Mouse (Mus musculus) liver, embryonic 11.5 days (tissue): ENCODE measurements around the gene Plekha1. TPM values are rescaled to one million over a fixed set of nuclear protein-coding genes. Genes with fewer than 3 reads are reported as not detected.

ENCODE experiments used
- ATAC-seq: fragments of 200-750 bp; cut with Nextera tagmentation; replicated peaks from 2 replicates; pipeline ENCODE4 v1.8.0; 2017; ENCODE audit warnings: moderate number of reproducible peaks, mild to moderate bottlenecking, moderate TSS enrichment, moderate library complexity; ENCODE audit not compliant: low FRiP score
- DNase-seq: peaks from one replicate; pipeline ENCODE4 v3.0.0-alpha.2; 2017; ENCODE audit warnings: low spot score
- H3K27ac ChIP-seq: fragments of 300-500 bp; sonication (generic); 2 replicates; pipeline ENCODE4 v1.5.1; 2014; ENCODE audit warnings: mild to moderate bottlenecking, low read depth, low read length, control low read depth
- H3K27me3 ChIP-seq: fragments of 300-500 bp; sonication (generic); replicated peaks from 2 replicates; pipeline ENCODE4 v1.6.1; 2014; ENCODE audit warnings: low read length, mixed read lengths; ENCODE audit not compliant: control insufficient read depth, insufficient read depth
- H3K36me3 ChIP-seq: fragments of 300-500 bp; sonication (generic); 2 replicates; pipeline ENCODE4 v1.6.1; 2014; ENCODE audit warnings: mild to moderate bottlenecking, low read length, moderate library complexity, mixed read lengths; ENCODE audit not compliant: control insufficient read depth, insufficient read depth
- H3K4me1 ChIP-seq: fragments of 300-500 bp; sonication (generic); replicated peaks from 2 replicates; pipeline ENCODE4 v1.6.1; 2014; ENCODE audit warnings: low read length, mixed read lengths; ENCODE audit not compliant: control insufficient read depth, insufficient read depth
- H3K4me2 ChIP-seq: fragments of 300-500 bp; sonication (generic); 2 replicates; pipeline ENCODE4 v1.6.1; 2014; ENCODE audit warnings: mild to moderate bottlenecking, control low read depth, moderate library complexity
- H3K4me3 ChIP-seq: fragments of 300-500 bp; sonication (generic); 2 replicates; pipeline ENCODE4 v1.5.1; 2014; ENCODE audit warnings: low read depth, low read length, control low read depth
- H3K9ac ChIP-seq: fragments of 300-500 bp; sonication (generic); 2 replicates; pipeline ENCODE4 v1.6.1; 2014; ENCODE audit warnings: low read depth, low read length, control low read depth
- H3K9me3 ChIP-seq: fragments of 300-500 bp; sonication (generic); 2 replicates; pipeline ENCODE4 v1.6.1; 2016; ENCODE audit warnings: low read length, inconsistent platforms, mixed read lengths; ENCODE audit not compliant: control insufficient read depth
- WGBS: fragments of 180-500 bp; shearing (Covaris S2); extraction: QIAGEN DNeasy Blood & Tissue Kit; methylation state at CpG from one replicate; pipeline ENCODE4 v1.1.7; 2014; 5-methylcytosine and 5-hydroxymethylcytosine counted together
- polyA plus RNA-seq: library from polyadenylated mRNA; unstranded; fragments of >200 nt; fragmentation: Nextera tagmentation; extraction: Ambion mirVana; gene quantifications from 2 replicates; pipeline ENCODE4 v1.2.1, GENCODE M21; 2014

Gene Plekha1
- polyA plus RNA-seq, 1 experiment from 2014 or later = 20.1 TPM

- 69% methylated on average over 10 of the region's 10 CpGs for WGBS
- no peaks in the 10 kb centered on the region for H3K4me1 ChIP-seq
- H3K9me3 ChIP-seq = no peaks in the 10 kb centered on the region
- no peak overlapping the region for H3K27ac ChIP-seq
- DNase-seq (no peak), ATAC-seq (no peak)
- H3K27me3 ChIP-seq = no peaks in the 10 kb centered on the region; the same call in 1 of the 2 replicates
- no peak overlapping the region for H3K4me3 ChIP-seq
- H3K4me2 ChIP-seq = no peak overlapping the region
- no peaks in the 10 kb centered on the region for H3K36me3 ChIP-seq
- H3K9ac ChIP-seq = no peak overlapping the region
These were observed 37.1 kb upstream of the Plekha1 start for GRCm38 (mm10) chr7:130828475-130828874.

- Histone ChIP-seq H3K9ac (no peak overlapping the region), H3K4me2 (no peak overlapping the region), H3K36me3 (no peaks in the 10 kb centered on the region), H3K4me1 (peaks cover 3% of the 10 kb centered on the region), H3K9me3 (no peaks in the 10 kb centered on the region), H3K27me3 (peaks cover 2% of the 10 kb centered on the region; the same call in 1 of the 2 replicates), H3K4me3 (no peak overlapping the region), H3K27ac (no peak overlapping the region)
- 85% methylated on average over 5 of the region's 5 CpGs for WGBS
- DNase-seq (no peak), ATAC-seq (no peak)
These were observed 34.0 kb upstream of the Plekha1 start for GRCm38 (mm10) chr7:130831586-130831985.

- ATAC-seq (peak; percentile 100), DNase-seq (peak; percentile 100)
- H3K9me3 ChIP-seq = no peaks in the 10 kb centered on the region
- peaks cover 2% of the 10 kb centered on the region; the same call in 1 of the 2 replicates for H3K27me3 ChIP-seq
- WGBS = 28% methylated on average over 20 of the region's 21 CpGs
- H3K36me3 ChIP-seq = no peaks in the 10 kb centered on the region
- no peak overlapping the region for H3K4me3 ChIP-seq
- 0 out of 2 replicates have a peak overlapping the region, but pooled peaks have one; percentile 1 for H3K27ac ChIP-seq
- H3K4me1 ChIP-seq = peaks cover 3% of the 10 kb centered on the region
- no peak overlapping the region for H3K9ac ChIP-seq
- H3K4me2 ChIP-seq = no peak overlapping the region
These were observed 31.3 kb upstream of the Plekha1 start for GRCm38 (mm10) chr7:130834299-130834698.

DNA sequence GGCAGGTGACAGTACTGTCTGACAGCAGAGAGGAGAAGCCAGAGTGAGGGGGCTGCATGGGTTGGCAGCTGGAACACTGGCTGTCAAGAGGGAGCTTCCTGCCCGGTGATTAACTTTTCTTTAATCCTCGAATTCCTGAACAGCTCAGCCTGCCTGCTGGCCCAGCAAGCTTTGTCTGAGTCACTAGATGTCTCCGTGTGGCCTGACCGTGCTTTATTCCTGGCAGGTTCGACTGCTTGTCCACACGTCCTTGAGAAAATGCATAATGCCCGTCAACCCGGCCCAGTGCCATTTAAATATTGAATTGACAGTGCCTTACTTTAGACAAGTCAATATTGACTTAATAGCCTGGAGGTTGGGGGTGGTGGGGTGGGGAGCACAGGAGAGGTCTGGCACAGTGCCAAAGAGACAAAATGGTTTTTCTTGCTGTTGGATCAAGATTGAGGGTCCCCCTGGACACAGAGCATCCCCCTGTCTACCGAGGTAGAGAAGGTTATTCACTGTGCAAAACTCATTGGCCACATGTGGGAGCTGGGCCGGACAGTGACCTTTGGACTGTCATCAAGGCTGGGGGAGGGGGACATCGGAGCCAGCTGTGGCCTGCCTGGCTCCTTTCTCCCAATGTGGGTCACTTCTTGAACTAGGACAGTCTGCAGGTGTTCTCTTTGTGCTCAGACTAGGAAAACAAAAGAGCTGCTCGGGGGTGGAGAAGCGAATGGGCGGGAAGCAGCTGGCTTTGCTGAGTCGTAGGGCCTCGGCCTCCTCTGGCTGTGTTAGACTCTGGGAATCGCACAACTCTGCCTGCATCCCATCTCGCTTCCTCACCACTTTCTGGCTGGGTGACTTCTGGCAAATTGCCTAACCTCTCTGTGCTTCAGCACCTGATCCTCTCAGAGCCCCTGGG lies 30.3 kb upstream of the Plekha1 start:
- peak overlapping the region; percentile 28 for H3K27ac ChIP-seq
- no peaks in the 10 kb centered on the region for H3K36me3 ChIP-seq
- ATAC-seq (no peak), DNase-seq (peak; percentile 62)
- H3K9me3 ChIP-seq = no peaks in the 10 kb centered on the region
- H3K4me2 ChIP-seq = peak overlapping the region; percentile 22
- H3K4me1 ChIP-seq = peaks cover 3% of the 10 kb centered on the region
- peaks cover 2% of the 10 kb centered on the region; the same call in 1 of the 2 replicates for H3K27me3 ChIP-seq
- no peak overlapping the region for H3K4me3 ChIP-seq
- H3K9ac ChIP-seq = no peak overlapping the region
- WGBS = 43% methylated on average over 18 of the region's 18 CpGs

DNA sequence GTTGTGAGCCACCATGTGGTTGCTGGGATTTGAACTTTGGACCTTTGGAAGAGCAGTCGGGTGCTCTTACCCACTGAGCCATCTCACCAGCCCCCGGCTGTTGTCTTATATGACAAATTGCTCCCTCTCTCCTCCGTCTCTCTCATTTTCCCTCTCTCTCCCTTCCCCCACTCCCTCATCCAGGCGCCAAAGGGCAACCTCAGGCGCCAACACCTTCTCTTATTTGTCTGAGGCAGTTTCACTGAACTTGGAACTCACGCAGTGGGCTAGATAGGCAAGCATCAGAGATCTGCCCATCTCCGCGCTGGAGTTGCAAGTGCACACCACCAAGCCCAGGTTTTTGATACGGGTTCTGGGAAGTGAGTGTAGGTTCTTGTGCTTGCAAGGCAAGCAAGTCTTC lies 29.5 kb upstream of the Plekha1 start:
- WGBS = 77% methylated on average over 9 of the region's 9 CpGs
- ATAC-seq (no peak), DNase-seq (no peak)
- H3K4me1 ChIP-seq = peaks cover 3% of the 10 kb centered on the region
- H3K36me3 ChIP-seq = no peaks in the 10 kb centered on the region
- H3K27me3 ChIP-seq = peaks cover 2% of the 10 kb centered on the region; the same call in 1 of the 2 replicates
- no peak overlapping the region for H3K4me3 ChIP-seq
- no peaks in the 10 kb centered on the region for H3K9me3 ChIP-seq
- H3K9ac ChIP-seq = no peak overlapping the region
- H3K4me2 ChIP-seq = no peak overlapping the region
- H3K27ac ChIP-seq = no peak overlapping the region

- 65% methylated on average over 12 of the region's 12 CpGs for WGBS
- DNase-seq = no peak
- Histone ChIP-seq H3K4me2 (no peak overlapping the region), H3K27me3 (peaks cover 2% of the 10 kb centered on the region; the same call in 1 of the 2 replicates), H3K36me3 (no peaks in the 10 kb centered on the region), H3K4me3 (no peak overlapping the region), H3K9ac (no peak overlapping the region), H3K9me3 (no peaks in the 10 kb centered on the region), H3K27ac (no peak overlapping the region), H3K4me1 (peaks cover 3% of the 10 kb centered on the region)
- ATAC-seq = no peak
These were observed 27.5 kb upstream of the Plekha1 start for GRCm38 (mm10) chr7:130837941-130838657.

DNA sequence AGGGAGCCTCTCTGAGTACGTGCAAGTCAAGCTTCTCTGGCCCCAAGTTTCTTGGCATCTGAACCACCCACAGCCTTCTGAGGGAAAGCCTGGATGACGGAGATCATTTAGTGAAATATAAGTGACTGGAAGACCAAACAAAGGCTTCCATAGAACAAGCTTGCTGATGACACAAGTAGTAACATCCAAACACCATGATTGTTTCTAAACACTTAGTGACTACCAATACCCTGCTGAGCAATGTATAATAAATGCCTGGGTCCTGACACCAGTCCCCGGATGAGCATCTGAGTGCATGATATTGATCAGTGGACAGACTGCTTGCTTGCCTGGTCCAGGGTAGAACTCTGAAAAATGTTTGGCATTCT lies 26.9 kb upstream of the Plekha1 start:
- ATAC-seq = no peak
- H3K36me3 ChIP-seq = no peaks in the 10 kb centered on the region
- no peak overlapping the region for H3K27ac ChIP-seq
- H3K9ac ChIP-seq = no peak overlapping the region
- H3K4me2 ChIP-seq = no peak overlapping the region
- H3K9me3 ChIP-seq = no peaks in the 10 kb centered on the region
- H3K27me3 ChIP-seq = peaks cover 2% of the 10 kb centered on the region; the same call in 1 of the 2 replicates
- H3K4me3 ChIP-seq = no peak overlapping the region
- no peak for DNase-seq
- H3K4me1 ChIP-seq = peaks cover 3% of the 10 kb centered on the region
- WGBS = 81% methylated on average over 3 of the region's 3 CpGs

- Histone ChIP-seq H3K27me3 (no peaks in the 10 kb centered on the region), H3K9ac (no peak overlapping the region), H3K36me3 (no peaks in the 10 kb centered on the region), H3K4me3 (no peak overlapping the region), H3K27ac (no peak overlapping the region), H3K4me2 (no peak overlapping the region), H3K9me3 (no peaks in the 10 kb centered on the region), H3K4me1 (peaks cover 3% of the 10 kb centered on the region)
- WGBS = 80% methylated on average over 12 of the region's 12 CpGs
- DNase-seq = no peak
- no peak for ATAC-seq
These were observed 26.0 kb upstream of the Plekha1 start for GRCm38 (mm10) chr7:130839380-130840100.
